Mouse (Mus musculus): ENCODE measurements around the gene Jakmip3. TPM values are rescaled to one million over a fixed set of nuclear protein-coding genes. Genes with fewer than 3 reads are reported as not detected.

Gene Jakmip3
- polyA plus RNA-seq, 1 experiment = 0.09 TPM

- Histone ChIP-seq H3K4me1 (replicated peaks; ENCODE audit: control insufficient read depth, insufficient read depth, low read length) (no peaks in the 10 kb centered on the region), H3K27me3 (ENCODE audit: control insufficient read depth, insufficient read depth, low read length) (peaks cover 3% of the 10 kb centered on the region; the same call in 1 of the 2 replicates), H3K4me3 (ENCODE audit: control insufficient read depth, insufficient read depth, low read length) (no peak overlapping the region), H3K36me3 (ENCODE audit: control insufficient read depth, insufficient read depth, low read length) (no peaks in the 10 kb centered on the region), H3K27ac (ENCODE audit: control insufficient read depth, insufficient read depth, low read length) (no peak overlapping the region)
- TF ChIP-seq CTCF (IDR thresholded peaks at IDR 0.05; ENCODE audit: borderline replicate concordance, control insufficient read depth, extremely low read depth, insufficient read depth, low read length, poor library complexity) (no peak), POLR2A (IDR thresholded peaks at IDR 0.05; ENCODE audit: control insufficient read depth, extremely low read depth, insufficient read depth, low read length, poor library complexity) (no peak)
- 88% methylated on average over 12 of the region's 12 CpGs for WGBS
- DNase-seq = no peak
Observed at GRCm38 (mm10) chr7:139089892-139090874, 149.7 kb downstream of the Jakmip3 start.

DNA sequence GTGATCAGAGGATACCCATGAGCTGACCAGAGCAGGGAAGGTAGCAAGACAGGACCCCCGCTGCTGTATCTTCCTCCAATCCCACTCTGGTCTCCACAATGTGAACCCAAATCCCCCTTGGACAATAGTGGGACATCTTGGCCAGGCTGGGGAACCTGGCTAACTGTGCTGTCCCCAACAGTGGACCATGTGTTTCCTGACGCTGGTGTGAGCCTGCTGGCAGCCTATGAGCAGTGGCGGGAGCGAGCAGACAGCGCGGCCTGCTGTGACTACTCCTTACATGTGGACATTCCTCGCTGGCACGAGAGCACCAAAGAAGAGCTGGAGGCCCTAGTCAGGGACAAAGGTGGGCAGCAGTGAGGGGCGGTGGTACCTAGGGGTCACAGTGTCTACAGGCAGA, 151.2 kb downstream of the Jakmip3 start:
- H3K36me3 ChIP-seq (ENCODE audit: control insufficient read depth, insufficient read depth, low read length) = no peaks in the 10 kb centered on the region
- no peaks in the 10 kb centered on the region; the same call in 1 of the 2 replicates for H3K27me3 ChIP-seq (ENCODE audit: control insufficient read depth, insufficient read depth, low read length)
- H3K27ac ChIP-seq (ENCODE audit: control insufficient read depth, insufficient read depth, low read length) = no peak overlapping the region
- no peak overlapping the region for H3K4me3 ChIP-seq (ENCODE audit: control insufficient read depth, insufficient read depth, low read length)
- 94% methylated on average over 9 of the region's 9 CpGs for WGBS
- TF ChIP-seq CTCF (IDR thresholded peaks at IDR 0.05; ENCODE audit: borderline replicate concordance, control insufficient read depth, extremely low read depth, insufficient read depth, low read length, poor library complexity) (no peak), POLR2A (IDR thresholded peaks at IDR 0.05; ENCODE audit: control insufficient read depth, extremely low read depth, insufficient read depth, low read length, poor library complexity) (no peak)
- no peaks in the 10 kb centered on the region for H3K4me1 ChIP-seq (replicated peaks; ENCODE audit: control insufficient read depth, insufficient read depth, low read length)
- no peak for DNase-seq

DNA sequence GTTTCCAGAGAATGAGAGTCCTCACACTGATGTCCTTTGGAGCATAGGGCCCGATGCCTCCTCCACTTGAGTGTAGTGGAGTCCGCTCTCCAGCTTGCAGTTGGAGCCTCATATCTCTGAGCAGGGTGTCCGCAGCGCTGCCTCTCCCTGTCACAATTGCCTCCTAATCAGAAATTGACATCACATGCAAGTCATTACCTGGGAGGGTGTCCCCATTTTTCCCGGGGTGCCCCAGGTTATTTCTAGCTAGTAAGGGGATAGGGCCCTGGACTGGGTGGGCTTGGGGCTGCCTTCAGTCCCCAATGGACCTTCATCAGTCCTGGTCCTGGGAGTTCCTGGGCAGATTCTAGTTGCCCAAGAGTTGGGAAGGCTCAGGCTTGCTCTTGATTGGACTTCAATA, 152.1 kb downstream of the Jakmip3 start:
- Histone ChIP-seq H3K27ac (ENCODE audit: control insufficient read depth, insufficient read depth, low read length) (no peak overlapping the region), H3K4me3 (ENCODE audit: control insufficient read depth, insufficient read depth, low read length) (no peak overlapping the region), H3K4me1 (replicated peaks; ENCODE audit: control insufficient read depth, insufficient read depth, low read length) (no peaks in the 10 kb centered on the region), H3K27me3 (ENCODE audit: control insufficient read depth, insufficient read depth, low read length) (no peaks in the 10 kb centered on the region), H3K36me3 (ENCODE audit: control insufficient read depth, insufficient read depth, low read length) (no peaks in the 10 kb centered on the region)
- 93% methylated on average over 5 of the region's 5 CpGs for WGBS
- DNase-seq = no peak
- TF ChIP-seq CTCF (IDR thresholded peaks at IDR 0.05; ENCODE audit: borderline replicate concordance, control insufficient read depth, extremely low read depth, insufficient read depth, low read length, poor library complexity) = no peak
- no peak for TF ChIP-seq POLR2A (IDR thresholded peaks at IDR 0.05; ENCODE audit: control insufficient read depth, extremely low read depth, insufficient read depth, low read length, poor library complexity)

- no peaks in the 10 kb centered on the region for H3K4me1 ChIP-seq (replicated peaks; ENCODE audit: control insufficient read depth, insufficient read depth, low read length)
- H3K4me3 ChIP-seq (ENCODE audit: control insufficient read depth, insufficient read depth, low read length) = no peak overlapping the region
- WGBS = 92% methylated on average over 5 of the region's 5 CpGs
- no peak for TF ChIP-seq POLR2A (IDR thresholded peaks at IDR 0.05; ENCODE audit: control insufficient read depth, extremely low read depth, insufficient read depth, low read length, poor library complexity)
- TF ChIP-seq CTCF (IDR thresholded peaks at IDR 0.05; ENCODE audit: borderline replicate concordance, control insufficient read depth, extremely low read depth, insufficient read depth, low read length, poor library complexity) = no peak
- no peaks in the 10 kb centered on the region for H3K27me3 ChIP-seq (ENCODE audit: control insufficient read depth, insufficient read depth, low read length)
- DNase-seq = no peak
- H3K27ac ChIP-seq (ENCODE audit: control insufficient read depth, insufficient read depth, low read length) = no peak overlapping the region
- no peaks in the 10 kb centered on the region for H3K36me3 ChIP-seq (ENCODE audit: control insufficient read depth, insufficient read depth, low read length)
Observed at GRCm38 (mm10) chr7:139093124-139093523, 152.6 kb downstream of the Jakmip3 start.

DNA sequence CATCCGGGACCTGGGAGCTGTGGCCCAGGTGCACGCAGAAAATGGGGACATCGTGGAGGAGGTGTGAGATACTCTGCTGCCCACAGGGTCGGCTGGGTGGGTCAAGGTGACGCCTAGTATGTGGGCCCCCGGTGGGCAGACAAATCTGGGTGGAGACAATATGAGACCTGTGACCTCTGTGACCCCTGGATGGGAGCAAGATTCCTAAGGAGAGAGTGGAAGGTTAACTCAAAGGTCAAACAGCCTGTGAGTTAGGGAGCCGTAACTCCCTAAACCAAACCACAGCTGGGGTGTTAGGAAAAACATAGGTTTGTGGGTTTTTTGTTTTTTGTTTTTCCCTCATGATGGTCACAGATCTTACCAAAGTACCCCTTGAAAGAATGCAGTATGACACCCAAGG, 153.3 kb downstream of the Jakmip3 start:
- WGBS = 88% methylated on average over 7 of the region's 7 CpGs

GRCm38 (mm10) chr7:139094761-139095160, 154.2 kb downstream of the Jakmip3 start:
- H3K4me1 ChIP-seq (replicated peaks; ENCODE audit: control insufficient read depth, insufficient read depth, low read length) = no peaks in the 10 kb centered on the region
- TF ChIP-seq POLR2A (IDR thresholded peaks at IDR 0.05; ENCODE audit: control insufficient read depth, extremely low read depth, insufficient read depth, low read length, poor library complexity) (no peak), CTCF (IDR thresholded peaks at IDR 0.05; ENCODE audit: borderline replicate concordance, control insufficient read depth, extremely low read depth, insufficient read depth, low read length, poor library complexity) (no peak)
- DNase-seq = no peak
- H3K36me3 ChIP-seq (ENCODE audit: control insufficient read depth, insufficient read depth, low read length) = no peaks in the 10 kb centered on the region
- no peaks in the 10 kb centered on the region for H3K27me3 ChIP-seq (ENCODE audit: control insufficient read depth, insufficient read depth, low read length)
- 88% methylated on average over 6 of the region's 6 CpGs for WGBS
- H3K27ac ChIP-seq (ENCODE audit: control insufficient read depth, insufficient read depth, low read length) = no peak overlapping the region
- no peak overlapping the region for H3K4me3 ChIP-seq (ENCODE audit: control insufficient read depth, insufficient read depth, low read length)

More for the DNA sequence above, 153.3 kb downstream of the Jakmip3 start:
- H3K27me3 ChIP-seq (ENCODE audit: control insufficient read depth, insufficient read depth, low read length) = no peaks in the 10 kb centered on the region
- DNase-seq = no peak
- H3K36me3 ChIP-seq (ENCODE audit: control insufficient read depth, insufficient read depth, low read length) = no peaks in the 10 kb centered on the region
- H3K4me3 ChIP-seq (ENCODE audit: control insufficient read depth, insufficient read depth, low read length) = no peak overlapping the region
- no peaks in the 10 kb centered on the region for H3K4me1 ChIP-seq (replicated peaks; ENCODE audit: control insufficient read depth, insufficient read depth, low read length)
- H3K27ac ChIP-seq (ENCODE audit: control insufficient read depth, insufficient read depth, low read length) = no peak overlapping the region
- TF ChIP-seq CTCF (IDR thresholded peaks at IDR 0.05; ENCODE audit: borderline replicate concordance, control insufficient read depth, extremely low read depth, insufficient read depth, low read length, poor library complexity) (no peak), POLR2A (IDR thresholded peaks at IDR 0.05; ENCODE audit: control insufficient read depth, extremely low read depth, insufficient read depth, low read length, poor library complexity) (no peak)

Data from thymus, adult 2 months (tissue).